Mouse (Mus musculus) G1E (cell line): ENCODE data around the gene Elmo3. TPM values are rescaled to one million over a fixed set of nuclear protein-coding genes. Genes with fewer than 3 reads are reported as not detected.

Source experiments
- ATAC-seq: 2 replicates; pipeline ENCODE4 v1.8.0; 2016; ENCODE audit warnings: mild to moderate bottlenecking; ENCODE audit not compliant: insufficient number of reproducible peaks, poor library complexity, low FRiP score, severe bottlenecking; ENCODE audit errors: extremely low read depth
- DNase-seq: peaks from one replicate; pipeline ENCODE4 v3.0.0; 2012; ENCODE audit warnings: low spot score
- H3K27me3 ChIP-seq: 2 replicates; pipeline ENCODE4 v1.6.1; 2012; ENCODE audit warnings: mild to moderate bottlenecking, low read length, inconsistent platforms; ENCODE audit not compliant: insufficient read depth
- H3K36me3 ChIP-seq: replicated peaks from 2 replicates; pipeline ENCODE3; 2012; ENCODE audit warnings: mild to moderate bottlenecking, inconsistent platforms
- H3K4me1 ChIP-seq: 2 replicates; pipeline ENCODE4 v1.6.1; 2012; ENCODE audit warnings: low read depth, low read length, inconsistent platforms, mixed read lengths; ENCODE audit not compliant: insufficient read depth
- H3K4me3 ChIP-seq: 2 replicates; pipeline ENCODE4 v1.5.1; 2012; ENCODE audit warnings: low read depth, mild to moderate bottlenecking, inconsistent platforms, low read length, moderate library complexity, mixed read lengths
- H3K9me3 ChIP-seq: replicated peaks from 2 replicates; pipeline ENCODE4 v1.6.1; 2012; ENCODE audit warnings: inconsistent platforms
- CTCF ChIP-seq: IDR thresholded peaks from 2 replicates; pipeline ENCODE4 v1.5.1; 2012; ENCODE audit warnings: low read depth, low read length, inconsistent platforms, mixed read lengths
- GATA1 ChIP-seq: IDR thresholded peaks from 2 replicates; pipeline ENCODE4 v1.6.1; 2012; ENCODE audit warnings: borderline replicate concordance, low read length, inconsistent platforms, mixed read lengths
- GATA2 ChIP-seq: IDR thresholded peaks from 2 replicates; pipeline ENCODE4 v1.6.1; 2012; ENCODE audit warnings: low read depth, low read length, inconsistent platforms, borderline replicate concordance
- POLR2AphosphoS5 ChIP-seq: IDR thresholded peaks from 2 replicates; pipeline ENCODE4 v1.6.1; 2012; ENCODE audit warnings: low read depth, low read length, inconsistent platforms; ENCODE audit not compliant: insufficient replicate concordance
- TAL1 ChIP-seq: conservative IDR thresholded peaks from 2 replicates; pipeline ENCODE4 v1.6.1; 2012; ENCODE audit warnings: low read depth, low read length, inconsistent platforms, mixed read lengths
- polyA plus RNA-seq: library from polyadenylated mRNA; stranded (reverse); fragments of >175 nt; gene quantifications from 2 replicates; pipeline ENCODE4 v1.2.3, GENCODE M21; 2012
- total RNA-seq, 2 experiments: library from RNA; stranded (forward) in 1 of 2; stranded (reverse) in 1 of 2; fragments of 200-1000 nt in 1 of 2; fragments of >200 nt in 1 of 2; fragmentation: Nextera tagmentation in 1 of 2; gene quantifications; 2 replicates each; pipeline ENCODE4 v1.2.3; 2014 to 2017

Elmo3 gene
- total and polyA plus RNA-seq, 3 experiments = 0.49 to 2.2 (median 0.76) TPM

DNA sequence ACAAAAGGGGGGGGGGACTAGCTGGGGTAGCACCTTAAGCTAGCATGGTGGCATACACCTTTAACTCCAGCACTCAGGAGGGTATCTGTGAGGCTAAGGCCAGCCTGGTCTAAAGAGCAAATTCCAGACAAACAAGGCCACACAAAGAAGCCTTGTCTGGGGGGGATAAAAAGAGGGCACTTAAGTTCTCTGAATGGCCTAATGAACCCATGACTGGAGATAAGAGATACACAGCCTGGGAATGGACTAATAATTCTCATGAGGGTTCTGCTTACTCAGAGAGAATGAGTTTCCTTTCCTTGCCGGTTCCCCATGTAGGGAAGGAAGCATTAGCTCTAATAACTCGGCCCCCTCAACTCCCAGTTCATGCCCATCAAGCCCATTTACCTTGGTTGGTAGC, 27.1 kb downstream of the Elmo3 start:
- H3K27me3 ChIP-seq = no peaks in the 10 kb centered on the region
- peaks cover 24% of the 10 kb centered on the region for H3K4me1 ChIP-seq
- H3K36me3 ChIP-seq = peaks cover 95% of the 10 kb centered on the region
- ATAC-seq (no peak), DNase-seq (no peak)
- TF ChIP-seq GATA1 (no peak), CTCF (no peak), POLR2AphosphoS5 (no peak), TAL1 (no peak), GATA2 (no peak)
- no peak overlapping the region for H3K4me3 ChIP-seq
- no peaks in the 10 kb centered on the region for H3K9me3 ChIP-seq

DNA sequence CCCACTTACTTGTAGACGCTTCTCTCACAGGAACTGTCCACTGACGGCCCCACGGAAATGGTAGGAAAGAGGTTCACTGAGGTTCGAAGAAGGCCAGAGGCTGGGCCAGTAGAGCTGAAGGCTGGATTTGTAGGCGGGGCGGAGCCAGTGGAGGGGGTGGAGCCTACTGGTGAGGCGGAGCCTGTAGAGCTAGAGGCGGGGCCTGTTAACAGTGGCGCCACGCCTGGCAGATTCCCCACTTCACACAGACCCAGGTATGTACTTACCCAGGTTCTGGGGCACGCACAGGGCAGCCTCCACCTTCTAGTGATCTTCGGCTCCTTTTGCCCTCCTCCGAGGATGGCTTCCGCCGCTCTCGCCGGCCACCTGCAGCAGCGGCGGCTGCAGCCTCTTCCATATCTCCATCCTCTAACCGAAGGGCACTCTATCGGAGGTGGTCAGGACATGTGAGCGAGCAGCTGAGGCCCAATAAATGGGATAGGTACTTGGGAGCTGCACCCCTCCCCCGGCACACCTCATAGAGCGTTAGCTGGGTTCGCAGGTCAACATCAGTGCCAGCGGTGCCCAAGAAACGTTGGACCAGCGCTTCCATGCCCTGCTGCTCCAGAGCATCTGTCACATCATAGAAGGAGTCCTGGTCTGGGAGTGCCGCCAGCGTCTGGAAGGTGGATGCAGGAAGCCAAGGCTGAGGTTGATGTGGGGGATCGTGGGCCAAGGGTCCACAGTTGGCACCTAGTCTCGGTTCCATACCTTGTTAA, 31.2 kb downstream of the Elmo3 start:
- Histone ChIP-seq H3K4me3 (no peak overlapping the region), H3K9me3 (no peaks in the 10 kb centered on the region), H3K36me3 (peaks cover 75% of the 10 kb centered on the region), H3K27me3 (no peaks in the 10 kb centered on the region), H3K4me1 (peaks cover 48% of the 10 kb centered on the region)
- TF ChIP-seq GATA2 (no peak), GATA1 (no peak), TAL1 (no peak), CTCF (no peak), POLR2AphosphoS5 (no peak)
- DNase-seq (no peak), ATAC-seq (no peak)

DNA sequence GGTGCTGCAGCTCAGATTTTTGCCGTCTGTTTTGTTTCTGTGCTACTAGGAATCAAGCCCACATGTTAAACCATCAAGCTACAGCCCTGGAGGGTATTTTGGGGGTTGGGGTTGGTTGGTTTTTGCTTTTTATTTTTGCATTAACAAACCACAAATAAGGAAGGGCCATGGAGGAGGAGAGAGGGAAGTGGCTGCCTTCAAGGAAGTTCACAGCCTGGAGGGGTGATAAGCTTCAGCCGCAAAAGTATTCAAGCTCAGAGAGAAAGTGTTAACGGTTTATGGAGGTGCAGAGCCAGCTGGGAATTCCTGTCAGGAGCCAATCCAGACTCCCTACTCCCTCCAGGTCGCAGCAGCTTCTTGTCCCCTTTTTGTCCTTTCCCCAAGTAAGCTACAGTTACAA, 33.6 kb downstream of the Elmo3 start:
- Histone ChIP-seq H3K4me3 (peak overlapping the region; percentile 10; the same call in 1 of the 2 replicates), H3K27me3 (no peaks in the 10 kb centered on the region), H3K36me3 (peaks cover 56% of the 10 kb centered on the region), H3K4me1 (peaks cover 68% of the 10 kb centered on the region), H3K9me3 (no peaks in the 10 kb centered on the region)
- no peak for DNase-seq
- TF ChIP-seq POLR2AphosphoS5 (no peak), GATA2 (no peak), GATA1 (no peak), CTCF (no peak), TAL1 (no peak)
- no peak for ATAC-seq

DNA sequence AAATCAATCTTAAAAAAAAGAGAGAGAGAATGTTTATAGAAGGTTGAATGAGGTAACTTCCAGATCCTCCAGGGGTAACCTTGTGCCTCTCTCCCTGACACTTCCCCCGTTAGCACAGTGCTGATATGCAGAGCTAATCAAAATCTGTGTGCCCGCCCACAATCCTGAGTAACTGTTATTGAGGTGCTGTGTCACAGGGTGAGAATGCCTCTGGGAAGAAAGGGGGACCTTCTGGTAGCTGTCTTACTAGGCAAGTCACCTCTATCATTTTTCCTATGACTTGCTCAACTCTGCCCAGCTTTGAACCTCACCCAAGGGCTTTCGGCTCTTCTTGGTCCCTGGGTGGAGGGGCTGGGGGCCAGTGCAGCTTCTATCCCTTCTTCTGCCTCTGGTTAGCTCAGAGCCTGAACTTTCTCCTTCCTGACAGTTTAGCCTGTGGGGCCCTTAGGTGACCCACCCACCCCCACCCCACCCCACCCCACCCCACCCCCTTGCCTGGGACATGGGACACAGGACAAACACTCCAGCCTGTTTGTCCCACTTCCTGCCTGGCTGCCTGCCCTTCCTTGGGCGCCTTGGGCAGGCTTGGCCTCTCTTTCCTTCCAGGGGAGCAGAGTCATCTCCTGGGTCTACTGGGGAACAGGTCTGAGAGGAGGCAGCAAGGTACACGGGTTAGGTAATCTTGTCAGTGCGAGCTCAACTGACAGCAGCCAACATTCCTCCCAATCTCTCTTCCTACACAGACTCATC, 34.7 kb downstream of the Elmo3 start:
- TF ChIP-seq GATA2 = no peak
- no peak for TF ChIP-seq TAL1
- no peak for TF ChIP-seq GATA1
- no peak for TF ChIP-seq CTCF
- TF ChIP-seq POLR2AphosphoS5 = no peak
- DNase-seq (peak; percentile 31), ATAC-seq (no peak)
- Histone ChIP-seq H3K9me3 (no peaks in the 10 kb centered on the region), H3K36me3 (peaks cover 48% of the 10 kb centered on the region), H3K4me3 (no peak overlapping the region; the same call in 1 of the 2 replicates), H3K27me3 (no peaks in the 10 kb centered on the region), H3K4me1 (peaks cover 78% of the 10 kb centered on the region)

DNA sequence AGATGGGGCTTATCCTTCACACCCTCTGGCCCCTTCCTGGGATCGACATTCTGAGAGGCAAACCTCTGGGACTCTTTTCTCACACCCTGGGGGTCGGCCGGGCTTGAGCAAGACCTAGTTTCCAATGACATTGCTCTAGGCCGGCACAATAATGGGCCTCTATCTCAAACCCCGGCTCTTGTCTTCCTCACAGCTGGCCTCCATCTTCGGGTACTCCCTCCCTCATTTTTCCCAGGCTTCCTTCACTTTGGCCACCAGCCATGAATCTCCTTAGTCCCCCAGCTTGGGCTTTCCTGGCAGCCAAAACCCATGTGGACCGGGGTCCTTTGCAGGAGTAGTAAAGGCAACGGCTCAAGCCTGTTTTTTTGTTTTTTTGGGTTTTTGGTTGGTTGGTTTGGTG, 36.0 kb downstream of the Elmo3 start:
- peaks cover under 1% of the 10 kb centered on the region; the same call in 1 of the 2 replicates for H3K27me3 ChIP-seq
- H3K4me1 ChIP-seq = peaks cover 91% of the 10 kb centered on the region
- no peak for TF ChIP-seq TAL1
- TF ChIP-seq GATA1 = no peak
- no peak for TF ChIP-seq GATA2
- TF ChIP-seq CTCF = no peak
- no peak for TF ChIP-seq POLR2AphosphoS5
- DNase-seq (no peak), ATAC-seq (no peak)
- peaks cover 35% of the 10 kb centered on the region for H3K36me3 ChIP-seq
- no peak overlapping the region for H3K4me3 ChIP-seq
- H3K9me3 ChIP-seq = no peaks in the 10 kb centered on the region

DNA sequence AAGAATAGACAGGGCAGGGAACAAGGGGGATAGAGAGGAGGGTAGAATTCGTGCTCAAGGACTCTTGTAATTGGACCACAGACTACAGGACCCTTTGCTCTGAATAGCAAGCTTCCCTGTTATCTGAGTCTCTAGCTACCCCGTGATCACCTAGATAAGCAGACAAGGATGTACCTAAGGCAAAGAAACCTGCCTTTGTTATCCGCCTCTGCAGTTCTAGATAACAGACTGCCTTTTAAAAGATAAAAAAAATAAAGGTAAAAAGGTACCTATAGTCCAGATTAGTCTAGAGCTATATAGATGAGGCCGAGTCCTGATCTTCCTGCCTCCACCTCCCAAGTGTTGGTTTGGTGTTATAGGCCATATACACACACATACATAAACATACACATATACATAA, 37.4 kb downstream of the Elmo3 start:
- peaks cover 94% of the 10 kb centered on the region for H3K4me1 ChIP-seq
- DNase-seq = no peak
- H3K27me3 ChIP-seq = peaks cover 8% of the 10 kb centered on the region; the same call in 1 of the 2 replicates
- no peak for ATAC-seq
- peaks cover 21% of the 10 kb centered on the region for H3K36me3 ChIP-seq
- H3K9me3 ChIP-seq = no peaks in the 10 kb centered on the region
- TF ChIP-seq GATA2 = no peak
- TF ChIP-seq TAL1 = no peak
- no peak for TF ChIP-seq GATA1
- TF ChIP-seq POLR2AphosphoS5 = no peak
- no peak for TF ChIP-seq CTCF
- no peak overlapping the region for H3K4me3 ChIP-seq
